Mouse (Mus musculus): Measurements from ENCODE around the gene Amph. TPM values are rescaled to one million over a fixed set of nuclear protein-coding genes. Genes with fewer than 3 reads are reported as not detected.
"Not testable (repeated sequence)": the region's sequence is repeated elsewhere in the genome, so short reads cannot be mapped to it uniquely, and the experiment has no call there.

Gene Amph
- 17.3 and 17.4 TPM in 2 replicates for polyA plus RNA-seq (2016; fragmentation: Nextera tagmentation; extraction: Ambion mirVana)

- peaks cover 10% of the 10 kb centered on the region for H3K27me3 ChIP-seq
- peak within 1 kb of the TSS; percentile 86 for H3K4me2 ChIP-seq (replicated peaks)
- peaks cover 11% of the 10 kb centered on the region; the same call in 1 of the 2 replicates for H3K4me1 ChIP-seq
- peak within 1 kb of the TSS; percentile 81 for H3K4me3 ChIP-seq
- WGBS: under 1% methylated on average over 70 of the region's 70 CpGs
- peak within 1 kb of the TSS; percentile 90 for H3K27ac ChIP-seq
- peak; percentile 98 for ATAC-seq (ENCODE audit: low FRiP score)
- no peaks in the 10 kb centered on the region for H3K36me3 ChIP-seq
- H3K9ac ChIP-seq: peak within 1 kb of the TSS; percentile 82
- H3K9me3 ChIP-seq (replicated peaks): no peaks in the 10 kb centered on the region
Measured at GRCm38 (mm10) chr13:18948171-18949028, at the start of gene Amph. Amph (plus strand) TSS chr13:18948205.

- no peak overlapping the region for H3K27ac ChIP-seq
- ATAC-seq (ENCODE audit: low FRiP score): no peak
- no peaks in the 10 kb centered on the region for H3K27me3 ChIP-seq
- H3K4me1 ChIP-seq: no peaks in the 10 kb centered on the region
- no peaks in the 10 kb centered on the region for H3K36me3 ChIP-seq
- WGBS: 87% methylated on average over 6 of the region's 6 CpGs
- no peak overlapping the region for H3K4me3 ChIP-seq
- H3K9ac ChIP-seq: no peak overlapping the region
- H3K4me2 ChIP-seq (replicated peaks): no peak overlapping the region
- H3K9me3 ChIP-seq (replicated peaks): no peaks in the 10 kb centered on the region
Measured at GRCm38 (mm10) chr13:18903623-18904022, 44.4 kb upstream of the Amph start.

GRCm38 (mm10) chr13:18914774-18915173, 33.2 kb upstream of the Amph start:
- H3K4me1 ChIP-seq: no peaks in the 10 kb centered on the region
- H3K4me2 ChIP-seq (replicated peaks): no peak overlapping the region
- no peak overlapping the region for H3K9ac ChIP-seq
- ATAC-seq (ENCODE audit: low FRiP score): no peak
- 78% methylated on average over 4 of the region's 4 CpGs for WGBS
- no peak overlapping the region for H3K4me3 ChIP-seq
- H3K9me3 ChIP-seq (replicated peaks): no peaks in the 10 kb centered on the region
- no peak overlapping the region for H3K27ac ChIP-seq
- no peaks in the 10 kb centered on the region for H3K27me3 ChIP-seq
- no peaks in the 10 kb centered on the region for H3K36me3 ChIP-seq

GRCm38 (mm10) chr13:18933191-18933590, 14.8 kb upstream of the Amph start:
- not testable (repeated sequence) for ATAC-seq (ENCODE audit: low FRiP score); H3K4me2 ChIP-seq (replicated peaks); H3K27me3 ChIP-seq; H3K9ac ChIP-seq; H3K36me3 ChIP-seq; H3K27ac ChIP-seq; H3K4me3 ChIP-seq; H3K4me1 ChIP-seq; H3K9me3 ChIP-seq (replicated peaks)
- WGBS: 69% methylated on average over 1 of the region's 2 CpGs

- no peak for ATAC-seq (ENCODE audit: low FRiP score)
Measured at GRCm38 (mm10) chr13:18947686-18948085, 319 bp upstream of the Amph start.

DNA sequence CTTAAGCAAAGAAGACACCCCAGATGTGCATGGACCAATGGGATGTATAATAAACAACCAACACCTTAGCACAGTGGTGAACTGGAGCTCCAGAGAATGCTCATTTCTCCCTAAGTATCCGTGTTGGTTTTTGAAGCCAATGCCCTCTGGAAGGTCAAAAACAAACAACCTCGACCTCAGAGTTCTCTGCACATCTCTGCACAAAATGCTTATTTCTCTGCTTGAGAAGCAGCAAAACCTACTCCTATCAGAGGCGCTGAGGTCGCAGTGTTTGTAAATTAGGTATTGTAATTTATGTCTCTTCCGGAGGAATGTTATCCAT, 985 bp downstream of the Amph start:
- ATAC-seq (ENCODE audit: low FRiP score): peak; percentile 16; the same call in 1 of the 2 replicates
- Histone ChIP-seq H3K4me2 (replicated peaks) (peak overlapping the region; percentile 86), H3K9me3 (replicated peaks) (no peaks in the 10 kb centered on the region), H3K27ac (peak overlapping the region; percentile 90; the same call in 1 of the 2 replicates), H3K4me3 (peak overlapping the region; percentile 81), H3K4me1 (peaks cover 14% of the 10 kb centered on the region; the same call in 1 of the 2 replicates), H3K27me3 (peaks cover 10% of the 10 kb centered on the region), H3K36me3 (no peaks in the 10 kb centered on the region), H3K9ac (peak overlapping the region; percentile 82)
- 7% methylated on average over 5 of the region's 5 CpGs for WGBS

More at GRCm38 (mm10) chr13:18947686-18948085, 319 bp upstream of the Amph start:
- WGBS: 14% methylated on average over 5 of the region's 5 CpGs
- peaks cover 10% of the 10 kb centered on the region for H3K27me3 ChIP-seq
- H3K9me3 ChIP-seq (replicated peaks): no peaks in the 10 kb centered on the region
- peak overlapping the region; percentile 82 for H3K9ac ChIP-seq
- peaks cover 10% of the 10 kb centered on the region; the same call in 1 of the 2 replicates for H3K4me1 ChIP-seq
- H3K4me2 ChIP-seq (replicated peaks): peak overlapping the region; percentile 86
- H3K4me3 ChIP-seq: peak overlapping the region; percentile 81
- no peak overlapping the region for H3K27ac ChIP-seq
- no peaks in the 10 kb centered on the region for H3K36me3 ChIP-seq

DNA sequence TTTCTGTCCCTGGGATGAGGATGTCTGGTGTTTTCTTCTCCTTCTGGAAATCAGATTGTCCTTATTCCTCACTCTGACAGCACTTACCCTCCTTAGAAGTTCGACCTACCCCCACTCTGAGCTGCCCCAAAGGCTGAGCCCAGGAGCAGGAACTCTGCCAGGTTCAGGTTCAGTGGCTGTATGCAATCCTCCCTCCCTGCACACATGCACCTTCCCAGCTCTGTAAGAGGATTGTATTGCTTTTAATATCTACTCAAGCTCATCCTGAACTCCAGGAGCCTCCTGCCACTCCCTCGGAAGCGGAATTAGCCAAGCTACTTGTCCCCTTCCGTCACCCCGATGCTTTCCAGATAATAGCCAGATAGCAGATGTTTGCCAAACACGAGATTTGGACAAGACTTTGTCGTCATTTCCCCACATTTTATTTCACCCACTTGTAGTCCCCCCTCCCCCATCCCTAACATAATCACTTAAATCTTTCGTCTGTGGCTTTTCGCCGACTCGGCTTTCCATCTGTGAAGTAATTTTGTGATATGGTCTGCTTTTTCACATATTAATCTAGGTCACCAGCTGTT, 1.7 kb downstream of the Amph start:
- Histone ChIP-seq H3K36me3 (no peaks in the 10 kb centered on the region), H3K4me3 (peak overlapping the region; percentile 81; the same call in 1 of the 2 replicates), H3K9ac (peak overlapping the region; percentile 82; the same call in 1 of the 2 replicates), H3K27ac (no peak overlapping the region), H3K4me2 (replicated peaks) (peak overlapping the region; percentile 86), H3K9me3 (replicated peaks) (no peaks in the 10 kb centered on the region), H3K27me3 (peaks cover 10% of the 10 kb centered on the region), H3K4me1 (peaks cover 14% of the 10 kb centered on the region; the same call in 1 of the 2 replicates)
- no peak for ATAC-seq (ENCODE audit: low FRiP score)
- WGBS: 67% methylated on average over 11 of the region's 11 CpGs

- Histone ChIP-seq H3K4me2 (replicated peaks) (no peak overlapping the region), H3K4me1 (peaks cover 10% of the 10 kb centered on the region; the same call in 1 of the 2 replicates), H3K9ac (no peak overlapping the region), H3K36me3 (no peaks in the 10 kb centered on the region), H3K9me3 (replicated peaks) (no peaks in the 10 kb centered on the region), H3K27me3 (peaks cover 8% of the 10 kb centered on the region), H3K4me3 (no peak overlapping the region), H3K27ac (no peak overlapping the region)
- ATAC-seq (ENCODE audit: low FRiP score): peak; percentile 38; the same call in 1 of the 2 replicates
- 88% methylated on average over 4 of the region's 4 CpGs for WGBS
Measured at GRCm38 (mm10) chr13:18953575-18953974, 5.6 kb downstream of the Amph start.

DNA sequence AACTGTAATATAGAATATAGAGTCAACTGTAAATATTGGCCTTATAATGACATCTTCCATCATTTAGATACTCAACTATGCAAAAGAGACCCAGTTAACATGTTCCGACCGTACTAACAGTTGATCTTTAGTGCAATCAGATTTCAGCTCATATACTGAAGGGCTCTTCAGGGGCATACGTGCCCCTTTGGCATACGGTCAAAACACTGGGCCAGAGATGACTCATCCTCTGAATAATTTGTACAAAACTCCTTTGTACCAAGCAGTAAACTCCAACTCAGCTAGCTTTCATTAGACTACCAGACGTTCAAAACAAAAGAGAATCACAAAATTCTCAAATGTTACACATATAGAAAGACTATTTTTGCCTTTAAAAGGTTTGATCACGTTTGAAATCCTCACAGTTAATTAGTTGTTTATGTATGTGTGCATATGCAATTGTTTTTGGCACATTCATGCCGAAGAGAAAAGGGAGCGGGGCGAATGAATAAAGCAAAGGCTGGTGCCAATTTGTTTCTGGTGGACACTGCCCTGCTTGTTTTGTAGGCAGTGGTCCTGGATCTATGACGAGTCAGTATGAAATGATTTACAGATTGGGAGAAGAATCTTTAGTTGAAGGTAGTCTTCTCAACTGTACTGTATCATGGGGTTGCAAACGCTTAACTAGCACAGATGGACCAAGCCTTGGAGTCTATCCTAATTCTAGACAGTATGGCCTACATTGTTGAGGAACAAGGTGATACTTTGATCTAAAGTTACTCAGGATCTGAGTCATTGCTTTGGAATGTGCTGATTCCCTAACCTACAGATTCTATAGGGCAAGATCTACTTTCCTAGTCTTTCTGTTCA, 8.3 kb downstream of the Amph start:
- no peak overlapping the region for H3K9ac ChIP-seq
- no peak for ATAC-seq (ENCODE audit: low FRiP score)
- H3K27me3 ChIP-seq: no peaks in the 10 kb centered on the region

GRCm38 (mm10) chr13:18957028-18957427, 9.0 kb downstream of the Amph start:
- no peak overlapping the region for H3K4me2 ChIP-seq (replicated peaks)
- no peak for ATAC-seq (ENCODE audit: low FRiP score)
- no peak overlapping the region for H3K27ac ChIP-seq
- 0 out of 2 replicates have a peak, but pooled peaks cover 5% of the 10 kb centered on the region for H3K4me1 ChIP-seq
- H3K9me3 ChIP-seq (replicated peaks): no peaks in the 10 kb centered on the region
- no peak overlapping the region for H3K9ac ChIP-seq
- no peaks in the 10 kb centered on the region for H3K27me3 ChIP-seq
- WGBS: 92% methylated on average over 3 of the region's 3 CpGs
- H3K4me3 ChIP-seq: no peak overlapping the region
- no peaks in the 10 kb centered on the region for H3K36me3 ChIP-seq

More for the DNA sequence above, 8.3 kb downstream of the Amph start:
- 90% methylated on average over 11 of the region's 11 CpGs for WGBS
- Histone ChIP-seq H3K4me3 (no peak overlapping the region), H3K4me1 (0 out of 2 replicates have a peak, but pooled peaks cover 5% of the 10 kb centered on the region), H3K9me3 (replicated peaks) (no peaks in the 10 kb centered on the region), H3K27ac (no peak overlapping the region), H3K36me3 (no peaks in the 10 kb centered on the region), H3K4me2 (replicated peaks) (no peak overlapping the region)

DNA sequence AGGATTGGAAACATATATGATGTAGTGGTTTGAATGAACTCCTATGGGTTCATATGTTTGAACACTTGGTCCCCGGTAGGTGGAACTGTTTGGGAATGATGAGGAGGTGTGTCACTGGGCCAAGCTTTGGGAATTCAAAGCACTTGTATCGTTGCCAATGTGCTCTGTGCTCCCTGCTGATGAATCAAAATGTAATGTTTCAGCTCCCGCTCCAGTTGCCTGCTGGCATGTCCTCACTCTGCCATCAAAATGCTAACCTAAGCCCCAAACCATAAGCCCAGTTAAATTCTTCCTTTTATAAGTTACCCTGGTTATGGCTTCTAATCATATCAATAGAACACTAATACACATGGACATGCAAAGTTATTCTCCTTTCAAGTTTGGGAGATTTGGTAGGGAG, 24.6 kb downstream of the Amph start:
- no peaks in the 10 kb centered on the region for H3K36me3 ChIP-seq
- no peak overlapping the region for H3K4me3 ChIP-seq
- no peak for ATAC-seq (ENCODE audit: low FRiP score)
- no peak overlapping the region for H3K4me2 ChIP-seq (replicated peaks)
- no peaks in the 10 kb centered on the region for H3K4me1 ChIP-seq
- no peaks in the 10 kb centered on the region for H3K27me3 ChIP-seq
- no peaks in the 10 kb centered on the region for H3K9me3 ChIP-seq (replicated peaks)
- no peak overlapping the region for H3K9ac ChIP-seq
- 89% methylated on average over 3 of the region's 3 CpGs for WGBS
- no peak overlapping the region for H3K27ac ChIP-seq

DNA sequence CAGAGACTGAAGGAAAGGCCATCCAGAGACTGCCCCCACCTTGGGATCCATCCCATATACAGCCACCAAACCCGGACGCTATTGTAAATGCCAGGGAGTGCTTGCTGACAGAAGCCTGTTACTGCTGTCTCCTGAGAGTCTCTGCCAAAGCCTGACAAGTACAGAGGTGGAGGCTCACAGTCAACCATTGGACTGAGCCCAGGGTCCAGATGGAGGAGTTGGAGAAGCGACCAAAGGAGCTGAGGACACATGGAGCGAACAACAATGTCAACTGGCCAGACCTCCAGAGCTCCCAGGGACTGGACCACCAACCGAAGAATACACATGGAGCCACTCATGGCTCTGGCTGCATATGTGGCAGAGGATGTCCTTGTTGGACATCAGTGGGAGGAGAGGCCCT, 26.3 kb downstream of the Amph start:
- Histone ChIP-seq H3K27me3 (no peaks in the 10 kb centered on the region), H3K9me3 (replicated peaks) (no peaks in the 10 kb centered on the region), H3K27ac (no peak overlapping the region), H3K9ac (no peak overlapping the region), H3K4me1 (no peaks in the 10 kb centered on the region), H3K4me3 (no peak overlapping the region), H3K36me3 (no peaks in the 10 kb centered on the region), H3K4me2 (replicated peaks) (no peak overlapping the region)
- ATAC-seq (ENCODE audit: low FRiP score): no peak
- 92% methylated on average over 5 of the region's 5 CpGs for WGBS
